14 mouse cellular contexts compared by ENCODE assay signal in the genomic region with DNA sequence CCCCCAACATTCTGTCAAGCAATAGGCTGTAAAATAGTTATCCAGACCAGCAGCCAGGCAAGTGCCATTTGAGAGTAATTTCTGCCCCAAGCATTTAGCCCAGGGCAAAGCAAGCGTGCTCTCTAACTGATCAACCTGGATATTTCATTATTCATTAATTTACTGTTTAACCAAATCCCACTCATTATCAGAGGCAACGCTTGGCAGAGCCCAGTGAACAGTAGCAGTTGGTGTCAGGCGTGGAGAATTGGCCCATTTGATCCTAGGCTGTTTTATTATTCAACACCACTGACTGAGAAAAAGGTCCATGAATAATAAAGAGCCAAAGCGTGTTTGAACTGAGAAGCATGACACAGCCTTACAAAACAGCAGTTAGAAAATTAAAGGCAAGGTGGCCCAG. TPM values are rescaled to one million over a fixed set of nuclear protein-coding genes. Genes with fewer than 3 reads are reported as not detected.
DNase-seq lines count a peak whose midpoint lies in the region; ATAC-seq lines count a peak whose summit lies in the region.
"Had no signal": no experiment of that assay in that cellular context is flagged by ENCODE, and none has a peak within 500 bp of the region (broad histone marks: within the 10 kb centered on the region; RNA-seq: fewer than 3 reads in every experiment).

No protein-coding gene starts in this region.

- H3K4me1 ChIP-seq in hindbrain, embryonic 13.5 days (replicated peaks), result peaks cover 31% of the 10 kb centered on the region
- peaks cover 16% of the 10 kb centered on the region; the same call in 1 of the 2 replicates for H3K4me1 ChIP-seq in neural tube, embryonic 12.5 days
- H3K4me1 ChIP-seq: liver, embryonic 13.5 days had no signal

- H3K27ac ChIP-seq in hindbrain, embryonic 13.5 days, result no peak overlapping the region
- H3K27ac ChIP-seq in neural tube, embryonic 12.5 days, result no peak overlapping the region
- H3K27ac ChIP-seq: embryonic facial prominence, embryonic 12.5 days; layer of hippocampus, adult 2 months; liver, embryonic 13.5 days had no signal

- H3K4me2 ChIP-seq in hindbrain, embryonic 13.5 days, result no peak overlapping the region
- no peak overlapping the region for H3K4me2 ChIP-seq in neural tube, embryonic 12.5 days (replicated peaks)
- H3K4me2 ChIP-seq: embryonic facial prominence, embryonic 12.5 days; liver, embryonic 13.5 days had no signal

- peak; percentile 42 for DNase-seq in embryo, embryonic 10 days (ENCODE audit: low spot score)
- DNase-seq in embryo, embryonic 11 days, result no peak
- peak; percentile 58 for DNase-seq in kidney, postnatal 10 days
- DNase-seq in right cerebral cortex, adult 18-20 months, result no peak
- DNase-seq in right cerebral cortex, postnatal 10 days (ENCODE audit: low spot score in 2 of 2), result no peak
- no peak for DNase-seq in spleen, adult 12 weeks (ENCODE audit: low spot score)
- DNase-seq: cerebellum, adult 2 months; heart, postnatal 14 days; liver, embryonic 13.5 days; lung, postnatal 4 days had no signal

- H3K4me3 ChIP-seq in hindbrain, embryonic 13.5 days, result no peak overlapping the region
- H3K4me3 ChIP-seq in neural tube, embryonic 12.5 days, result no peak overlapping the region
- H3K4me3 ChIP-seq: embryonic facial prominence, embryonic 12.5 days; layer of hippocampus, adult 2 months; liver, embryonic 13.5 days had no signal

- peaks cover 43% of the 10 kb centered on the region for H3K27me3 ChIP-seq in hindbrain, embryonic 13.5 days
- H3K27me3 ChIP-seq in neural tube, embryonic 12.5 days (replicated peaks), result peaks cover 31% of the 10 kb centered on the region

- WGBS in hindbrain, embryonic 13.5 days, result 13% methylated on average over 4 of the region's 4 CpGs
- WGBS in neural tube, embryonic 12.5 days, result 9% methylated on average over 4 of the region's 4 CpGs

- ATAC-seq in hindbrain, embryonic 13.5 days (ENCODE audit: low FRiP score), result peak; percentile 83
- ATAC-seq in neural tube, embryonic 12.5 days (ENCODE audit: low FRiP score, low read depth), result peak; percentile 88

- no peaks in the 10 kb centered on the region for H3K36me3 ChIP-seq in hindbrain, embryonic 13.5 days
- no peaks in the 10 kb centered on the region for H3K36me3 ChIP-seq in neural tube, embryonic 12.5 days
- H3K36me3 ChIP-seq: embryonic facial prominence, embryonic 12.5 days; liver, embryonic 13.5 days had no signal

- no peaks in the 10 kb centered on the region for H3K9me3 ChIP-seq in hindbrain, embryonic 13.5 days
- H3K9me3 ChIP-seq in neural tube, embryonic 12.5 days, result no peaks in the 10 kb centered on the region
- H3K9me3 ChIP-seq: embryonic facial prominence, embryonic 12.5 days; liver, embryonic 13.5 days had no signal

- no peak overlapping the region for H3K9ac ChIP-seq in hindbrain, embryonic 13.5 days
- H3K9ac ChIP-seq in neural tube, embryonic 12.5 days, result no peak overlapping the region
- H3K9ac ChIP-seq: embryonic facial prominence, embryonic 12.5 days; liver, embryonic 13.5 days had no signal

RNA-seq across cellular contexts. Expression of a gene that starts 36.3 kb away (rescaled TPM):
- polyA plus RNA-seq in hindbrain, embryonic 13.5 days (2015; fragmentation: Nextera tagmentation; extraction: Ambion mirVana), result 93.5 and 103 TPM in 2 replicates
- 78.6 and 88.6 TPM in 2 replicates for polyA plus RNA-seq in neural tube, embryonic 12.5 days (2016; fragmentation: Nextera tagmentation; extraction: Ambion mirVana)

Comparison
In these comparisons a context has a peak if more than half of its experiments do, and no peak if none do; other contexts are left out.
1. DNase-seq: peak in embryo, embryonic 10 days (single experiment) and kidney, postnatal 10 days (single experiment); none in embryo, embryonic 11 days (single experiment), right cerebral cortex, adult 18-20 months (single experiment), right cerebral cortex, postnatal 10 days (0 of 2) and spleen, adult 12 weeks (single experiment).